Mouse (Mus musculus): Measurements from ENCODE around the gene Tbc1d25. TPM values are rescaled to one million over a fixed set of nuclear protein-coding genes. Genes with fewer than 3 reads are reported as not detected.

Gene Tbc1d25
- polyA plus RNA-seq, 1 experiment from 2014 or later, result 22.3 TPM

DNA sequence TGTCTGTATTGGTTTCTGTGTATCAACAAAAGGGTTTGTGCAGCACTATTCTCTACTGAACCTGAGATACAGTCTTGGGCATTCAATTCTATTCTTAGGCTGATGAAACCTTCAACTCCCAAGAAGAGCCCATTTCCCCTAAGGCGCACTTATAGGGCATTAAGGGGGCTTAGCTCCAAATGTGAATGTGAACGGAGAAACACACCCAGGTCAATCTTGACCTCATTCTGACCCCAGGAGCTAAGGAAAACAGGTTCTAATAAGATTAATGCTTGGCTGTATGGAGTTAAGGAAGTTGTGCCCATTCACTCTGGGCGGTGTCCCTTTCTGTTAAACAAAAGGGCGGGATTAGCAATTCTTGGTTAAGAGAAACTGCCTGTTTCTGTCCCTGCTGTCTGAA, 31.2 kb upstream of the Tbc1d25 start:
- Histone ChIP-seq H3K9me3 (ENCODE audit: control insufficient read depth, low read length) (no peaks in the 10 kb centered on the region), H3K27ac (no peak overlapping the region), H3K9ac (no peak overlapping the region), H3K27me3 (ENCODE audit: control insufficient read depth, insufficient read depth, low read length) (no peaks in the 10 kb centered on the region), H3K36me3 (replicated peaks; ENCODE audit: control insufficient read depth, insufficient read depth) (peaks cover 6% of the 10 kb centered on the region; the same call in 1 of the 2 replicates), H3K4me3 (replicated peaks; ENCODE audit: low read length) (peak overlapping the region; percentile 56; the same call in 1 of the 2 replicates), H3K4me2 (replicated peaks) (peak overlapping the region; percentile 53), H3K4me1 (replicated peaks; ENCODE audit: control insufficient read depth, insufficient read depth, low read length) (no peaks in the 10 kb centered on the region)
- WGBS, result 21% methylated on average over 4 of the region's 4 CpGs
- DNase-seq (ENCODE audit: low spot score) (no peak), ATAC-seq (ENCODE audit: low FRiP score) (no peak)

DNA sequence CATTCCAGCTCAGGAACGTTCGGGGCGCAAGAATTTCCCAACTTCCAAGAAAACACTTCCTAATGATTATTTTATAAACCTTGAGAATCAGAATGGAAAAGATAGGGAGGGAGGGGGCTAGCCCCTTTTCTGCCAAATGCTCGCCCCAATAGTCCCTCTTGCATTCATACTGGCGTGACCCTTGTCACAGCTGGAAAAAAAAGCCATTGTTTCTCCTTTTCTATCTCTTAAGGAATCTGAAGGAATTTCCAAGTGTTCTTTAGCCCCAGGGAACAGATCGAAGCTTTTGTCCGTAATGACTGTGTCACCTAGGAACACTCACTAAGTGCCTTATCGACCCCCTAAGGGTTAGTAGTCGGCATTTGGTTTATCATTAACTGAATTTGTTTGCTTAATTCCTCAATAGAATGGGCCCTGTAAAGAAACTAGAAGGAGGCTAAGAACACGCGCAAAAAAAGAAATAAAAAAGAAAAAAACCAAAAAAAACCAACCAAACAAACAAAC, 30.8 kb upstream of the Tbc1d25 start:
- Histone ChIP-seq H3K36me3 (replicated peaks; ENCODE audit: control insufficient read depth, insufficient read depth) (peaks cover 6% of the 10 kb centered on the region; the same call in 1 of the 2 replicates), H3K9ac (peak overlapping the region; percentile 75), H3K9me3 (ENCODE audit: control insufficient read depth, low read length) (no peaks in the 10 kb centered on the region), H3K4me1 (replicated peaks; ENCODE audit: control insufficient read depth, insufficient read depth, low read length) (no peaks in the 10 kb centered on the region), H3K4me3 (replicated peaks; ENCODE audit: low read length) (peak overlapping the region; percentile 56), H3K27me3 (ENCODE audit: control insufficient read depth, insufficient read depth, low read length) (no peaks in the 10 kb centered on the region), H3K27ac (peak overlapping the region; percentile 69; the same call in 1 of the 2 replicates), H3K4me2 (replicated peaks) (peak overlapping the region; percentile 53)
- no peak for DNase-seq (ENCODE audit: low spot score)
- peak; percentile 16; the same call in 1 of the 2 replicates for ATAC-seq (ENCODE audit: low FRiP score)
- 20% methylated on average over 11 of the region's 11 CpGs for WGBS

GRCm38 (mm10) chrX:8206015-8206693, 30.2 kb upstream of the Tbc1d25 start, which contains the start of gene Porcn:
Gene Porcn, minus strand, starts transcription at chrX:8206525.
- ATAC-seq (ENCODE audit: low FRiP score) (peak; percentile 96), DNase-seq (ENCODE audit: low spot score) (peak; percentile 79)
- Histone ChIP-seq H3K27ac (peak within 1 kb of the TSS; percentile 69), H3K27me3 (ENCODE audit: control insufficient read depth, insufficient read depth, low read length) (no peaks in the 10 kb centered on the region), H3K9me3 (ENCODE audit: control insufficient read depth, low read length) (no peaks in the 10 kb centered on the region), H3K9ac (peak within 1 kb of the TSS; percentile 75), H3K36me3 (replicated peaks; ENCODE audit: control insufficient read depth, insufficient read depth) (peaks cover 8% of the 10 kb centered on the region; the same call in 1 of the 2 replicates), H3K4me1 (replicated peaks; ENCODE audit: control insufficient read depth, insufficient read depth, low read length) (no peaks in the 10 kb centered on the region), H3K4me3 (replicated peaks; ENCODE audit: low read length) (peak within 1 kb of the TSS; percentile 56), H3K4me2 (replicated peaks) (peak within 1 kb of the TSS; percentile 53)
- 11% methylated on average over 41 of the region's 46 CpGs for WGBS

GRCm38 (mm10) chrX:8205551-8205950, 29.6 kb upstream of the Tbc1d25 start:
- H3K9me3 ChIP-seq (ENCODE audit: control insufficient read depth, low read length), result no peaks in the 10 kb centered on the region
- no peak for ATAC-seq (ENCODE audit: low FRiP score)

DNA sequence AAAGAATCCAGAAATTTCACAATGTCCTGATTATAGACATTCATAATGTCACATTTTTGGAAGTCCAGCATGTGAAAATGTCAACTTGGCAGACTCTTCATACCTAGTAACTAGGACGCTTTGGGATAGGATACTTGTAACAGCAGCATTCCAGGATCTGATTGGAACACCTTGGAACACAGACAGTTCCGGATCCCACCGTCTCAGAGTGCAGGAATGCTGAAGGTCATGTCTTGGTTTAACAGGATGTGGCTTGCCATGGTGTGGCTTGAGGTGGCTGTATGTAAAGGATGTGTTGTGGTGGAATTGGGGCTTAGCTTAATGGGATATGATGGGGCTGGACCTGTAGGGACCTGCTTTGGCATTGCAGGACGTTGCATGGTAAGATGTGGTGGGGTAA, 29.1 kb upstream of the Tbc1d25 start:
- Histone ChIP-seq H3K4me1 (replicated peaks; ENCODE audit: control insufficient read depth, insufficient read depth, low read length) (no peaks in the 10 kb centered on the region), H3K27me3 (ENCODE audit: control insufficient read depth, insufficient read depth, low read length) (no peaks in the 10 kb centered on the region), H3K9me3 (ENCODE audit: control insufficient read depth, low read length) (no peaks in the 10 kb centered on the region), H3K4me3 (replicated peaks; ENCODE audit: low read length) (peak overlapping the region; percentile 56; the same call in 1 of the 2 replicates), H3K4me2 (replicated peaks) (peak overlapping the region; percentile 53), H3K27ac (no peak overlapping the region), H3K36me3 (replicated peaks; ENCODE audit: control insufficient read depth, insufficient read depth) (peaks cover 14% of the 10 kb centered on the region; the same call in 1 of the 2 replicates), H3K9ac (no peak overlapping the region)
- WGBS, result 71% methylated on average over 4 of the region's 4 CpGs
- no peak for ATAC-seq (ENCODE audit: low FRiP score)
- DNase-seq (ENCODE audit: low spot score), result no peak

More at GRCm38 (mm10) chrX:8205551-8205950, 29.6 kb upstream of the Tbc1d25 start:
- H3K36me3 ChIP-seq (replicated peaks; ENCODE audit: control insufficient read depth, insufficient read depth), result peaks cover 14% of the 10 kb centered on the region; the same call in 1 of the 2 replicates
- no peaks in the 10 kb centered on the region for H3K27me3 ChIP-seq (ENCODE audit: control insufficient read depth, insufficient read depth, low read length)
- peak overlapping the region; percentile 69 for H3K27ac ChIP-seq
- H3K9ac ChIP-seq, result peak overlapping the region; percentile 75
- H3K4me2 ChIP-seq (replicated peaks), result peak overlapping the region; percentile 53
- WGBS, result 33% methylated on average over 7 of the region's 7 CpGs
- H3K4me3 ChIP-seq (replicated peaks; ENCODE audit: low read length), result peak overlapping the region; percentile 56
- no peak for DNase-seq (ENCODE audit: low spot score)
- no peaks in the 10 kb centered on the region for H3K4me1 ChIP-seq (replicated peaks; ENCODE audit: control insufficient read depth, insufficient read depth, low read length)

DNA sequence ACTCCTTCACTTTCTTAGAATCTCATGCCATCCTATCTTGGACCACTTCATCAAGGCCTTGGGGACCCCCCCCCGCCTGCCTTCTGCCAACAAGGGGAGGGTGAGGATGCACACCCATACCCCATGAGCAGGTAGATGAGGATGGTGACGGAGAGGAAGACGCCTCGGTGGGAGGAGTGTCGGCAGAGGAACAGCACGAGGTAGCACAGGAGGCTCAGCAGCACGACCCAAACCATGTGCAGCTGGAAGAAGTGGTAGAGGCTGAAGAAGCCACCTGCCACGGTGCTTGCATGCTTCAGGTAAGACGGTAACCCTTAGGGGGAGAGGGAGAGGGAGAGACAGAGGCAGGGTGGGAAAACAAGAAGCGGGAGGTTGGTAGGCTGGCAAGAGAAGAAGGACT, 28.1 kb upstream of the Tbc1d25 start:
- Histone ChIP-seq H3K9ac (no peak overlapping the region), H3K27ac (no peak overlapping the region), H3K27me3 (ENCODE audit: control insufficient read depth, insufficient read depth, low read length) (no peaks in the 10 kb centered on the region), H3K4me3 (replicated peaks; ENCODE audit: low read length) (no peak overlapping the region), H3K4me2 (replicated peaks) (no peak overlapping the region), H3K9me3 (ENCODE audit: control insufficient read depth, low read length) (no peaks in the 10 kb centered on the region), H3K4me1 (replicated peaks; ENCODE audit: control insufficient read depth, insufficient read depth, low read length) (no peaks in the 10 kb centered on the region), H3K36me3 (replicated peaks; ENCODE audit: control insufficient read depth, insufficient read depth) (peaks cover 20% of the 10 kb centered on the region)
- DNase-seq (ENCODE audit: low spot score), result no peak
- 90% methylated on average over 10 of the region's 10 CpGs for WGBS
- no peak for ATAC-seq (ENCODE audit: low FRiP score)

DNA sequence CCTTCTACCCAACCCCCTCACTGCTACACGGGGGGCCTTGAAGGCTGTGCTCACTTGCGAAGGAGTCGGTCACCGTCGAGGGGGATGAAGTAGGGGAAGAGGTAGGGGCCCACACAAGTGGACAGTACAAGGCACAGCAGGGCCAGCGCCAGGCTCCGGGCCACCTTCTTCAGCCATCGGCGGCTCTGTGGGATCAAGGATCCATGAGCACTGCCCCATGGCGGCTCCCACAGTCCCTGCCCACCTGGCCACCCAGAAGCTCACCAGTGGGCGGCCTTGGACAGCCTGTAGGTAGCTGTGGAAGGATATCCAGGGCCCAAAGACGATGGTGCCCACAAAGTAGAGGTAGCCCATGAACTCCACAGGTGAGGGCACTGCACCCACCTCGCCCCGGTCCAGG, 27.1 kb upstream of the Tbc1d25 start:
- no peaks in the 10 kb centered on the region for H3K27me3 ChIP-seq (ENCODE audit: control insufficient read depth, insufficient read depth, low read length)
- no peaks in the 10 kb centered on the region for H3K9me3 ChIP-seq (ENCODE audit: control insufficient read depth, low read length)
- no peak for ATAC-seq (ENCODE audit: low FRiP score)
- H3K4me2 ChIP-seq (replicated peaks), result no peak overlapping the region
- peaks cover 22% of the 10 kb centered on the region for H3K36me3 ChIP-seq (replicated peaks; ENCODE audit: control insufficient read depth, insufficient read depth)
- no peak overlapping the region for H3K4me3 ChIP-seq (replicated peaks; ENCODE audit: low read length)
- WGBS, result 93% methylated on average over 14 of the region's 14 CpGs
- no peak for DNase-seq (ENCODE audit: low spot score)
- H3K27ac ChIP-seq, result no peak overlapping the region
- no peak overlapping the region for H3K9ac ChIP-seq
- no peaks in the 10 kb centered on the region for H3K4me1 ChIP-seq (replicated peaks; ENCODE audit: control insufficient read depth, insufficient read depth, low read length)

DNA sequence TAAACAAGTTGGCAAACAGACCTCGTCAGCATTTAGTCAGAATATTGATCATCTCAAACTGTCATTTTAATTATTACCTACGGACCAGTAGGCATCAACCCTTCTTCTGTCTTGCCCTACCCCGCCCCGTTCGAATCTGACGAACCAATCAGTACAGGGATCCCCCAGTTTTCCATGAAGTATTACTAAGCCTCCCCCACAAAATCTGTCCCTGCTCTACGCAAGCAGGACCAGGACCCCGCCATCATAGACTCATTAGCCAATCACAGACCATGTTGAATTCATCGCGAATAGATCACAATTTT, 17.4 kb upstream of the Tbc1d25 start, which contains the start of gene Ebp:
Gene Ebp (minus strand): TSS at position 94 of the 305 bp plus-strand sequence.
- Histone ChIP-seq H3K9me3 (ENCODE audit: control insufficient read depth, low read length) (no peaks in the 10 kb centered on the region), H3K27ac (peak within 1 kb of the TSS; percentile 79), H3K4me2 (replicated peaks) (peak within 1 kb of the TSS; percentile 69), H3K4me1 (replicated peaks; ENCODE audit: control insufficient read depth, insufficient read depth, low read length) (no peaks in the 10 kb centered on the region), H3K9ac (peak within 1 kb of the TSS; percentile 50), H3K36me3 (replicated peaks; ENCODE audit: control insufficient read depth, insufficient read depth) (no peaks in the 10 kb centered on the region), H3K4me3 (replicated peaks; ENCODE audit: low read length) (peak within 1 kb of the TSS; percentile 45), H3K27me3 (ENCODE audit: control insufficient read depth, insufficient read depth, low read length) (no peaks in the 10 kb centered on the region)
- 24% methylated on average over 10 of the region's 10 CpGs for WGBS
- peak; percentile 62 for ATAC-seq (ENCODE audit: low FRiP score)
- DNase-seq (ENCODE audit: low spot score), result peak; percentile 25

DNA sequence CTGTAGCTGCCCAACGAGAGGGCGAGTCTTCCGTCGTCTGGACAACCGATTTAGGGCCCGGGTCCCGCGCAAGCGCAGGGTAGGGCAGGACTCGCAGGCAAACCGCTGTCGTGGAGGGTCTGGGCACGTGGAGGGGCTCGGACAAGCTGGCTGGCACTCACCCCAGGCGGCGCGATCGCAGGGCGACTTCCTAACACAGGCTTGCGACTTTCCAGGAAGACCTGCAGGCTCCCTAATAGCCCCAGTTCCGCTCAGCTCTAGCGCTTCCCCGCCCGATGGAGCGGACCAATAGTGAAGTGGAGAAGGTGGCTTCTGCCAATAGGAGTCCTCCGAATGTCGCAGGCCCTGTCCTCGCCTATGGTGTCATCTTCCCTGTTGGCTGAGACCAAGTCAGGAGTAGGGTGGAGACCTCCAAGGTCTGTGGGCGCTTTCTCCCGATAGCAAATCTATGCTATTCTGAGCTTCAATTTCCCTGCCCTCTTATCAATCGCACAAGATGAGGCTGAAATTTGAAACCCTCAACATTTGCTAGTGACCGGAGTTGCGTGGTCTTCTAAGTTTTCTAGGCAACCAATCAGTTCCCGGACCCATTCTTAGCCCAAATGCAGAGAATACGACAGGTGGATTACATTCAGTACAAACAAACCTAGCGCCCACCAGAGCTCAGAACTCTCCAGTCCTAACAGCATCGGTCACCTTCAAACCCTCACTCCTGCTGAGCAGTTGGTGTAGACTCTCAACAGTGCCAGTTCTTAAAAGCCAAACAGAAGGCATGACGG, 16.8 kb upstream of the Tbc1d25 start:
- ATAC-seq (ENCODE audit: low FRiP score), result peak; percentile 97
- Histone ChIP-seq H3K27ac (peak overlapping the region; percentile 79), H3K4me3 (replicated peaks; ENCODE audit: low read length) (peak overlapping the region; percentile 45), H3K27me3 (ENCODE audit: control insufficient read depth, insufficient read depth, low read length) (no peaks in the 10 kb centered on the region), H3K4me1 (replicated peaks; ENCODE audit: control insufficient read depth, insufficient read depth, low read length) (no peaks in the 10 kb centered on the region), H3K9me3 (ENCODE audit: control insufficient read depth, low read length) (no peaks in the 10 kb centered on the region), H3K36me3 (replicated peaks; ENCODE audit: control insufficient read depth, insufficient read depth) (no peaks in the 10 kb centered on the region), H3K4me2 (replicated peaks) (peak overlapping the region; percentile 69), H3K9ac (peak overlapping the region; percentile 50)
- peak; percentile 78 for DNase-seq (ENCODE audit: low spot score)
- 17% methylated on average over 38 of the region's 38 CpGs for WGBS
